Mouse (Mus musculus): ENCODE results near the gene Gpr176. TPM values are rescaled to one million over a fixed set of nuclear protein-coding genes. Genes with fewer than 3 reads are reported as not detected.
A peak's percentile ranks its signal among the peaks of the same experiment; 100 is the strongest.

The Gpr176 gene
- polyA plus RNA-seq (2015; fragmentation: Nextera tagmentation; extraction: Ambion mirVana) = 3.6 and 4.6 TPM in 2 replicates

- Histone ChIP-seq H3K4me1 (replicated peaks) (peaks cover 20% of the 10 kb centered on the region), H3K27ac (replicated peaks) (peak within 1 kb of the TSS; percentile 73), H3K36me3 (no peaks in the 10 kb centered on the region), H3K27me3 (peaks cover 31% of the 10 kb centered on the region), H3K4me2 (peak within 1 kb of the TSS; percentile 84), H3K9ac (peak within 1 kb of the TSS; percentile 70), H3K4me3 (peak within 1 kb of the TSS; percentile 48), H3K9me3 (no peaks in the 10 kb centered on the region)
- under 1% methylated on average over 56 of the region's 59 CpGs for WGBS
- ATAC-seq (ENCODE audit: low read depth) = peak; percentile 89
These were observed at the start of gene Gpr176 for GRCm38 (mm10) chr2:118372901-118373571. Gene Gpr176, minus strand, starts transcription at chr2:118373419.

- Histone ChIP-seq H3K27ac (replicated peaks) (no peak overlapping the region), H3K9me3 (no peaks in the 10 kb centered on the region), H3K27me3 (no peaks in the 10 kb centered on the region), H3K4me1 (replicated peaks) (no peaks in the 10 kb centered on the region), H3K4me3 (no peak overlapping the region), H3K36me3 (peaks cover 36% of the 10 kb centered on the region), H3K4me2 (no peak overlapping the region), H3K9ac (no peak overlapping the region)
- ATAC-seq (ENCODE audit: low read depth) = no peak
- 85% methylated on average over 8 of the region's 8 CpGs for WGBS
These were observed 49.2 kb upstream of the Gpr176 start for GRCm38 (mm10) chr2:118422385-118422784.

- H3K9me3 ChIP-seq = no peaks in the 10 kb centered on the region
- no peaks in the 10 kb centered on the region for H3K27me3 ChIP-seq
- 91% methylated on average over 15 of the region's 15 CpGs for WGBS
- H3K4me2 ChIP-seq = no peak overlapping the region
- H3K4me3 ChIP-seq = no peak overlapping the region
- no peaks in the 10 kb centered on the region for H3K4me1 ChIP-seq (replicated peaks)
- peaks cover 36% of the 10 kb centered on the region for H3K36me3 ChIP-seq
- H3K27ac ChIP-seq (replicated peaks) = no peak overlapping the region
- no peak for ATAC-seq (ENCODE audit: low read depth)
- H3K9ac ChIP-seq = no peak overlapping the region
These were observed 48.7 kb upstream of the Gpr176 start for GRCm38 (mm10) chr2:118421951-118422350.

- Histone ChIP-seq H3K4me1 (replicated peaks) (no peaks in the 10 kb centered on the region), H3K9ac (no peak overlapping the region), H3K4me3 (no peak overlapping the region), H3K9me3 (no peaks in the 10 kb centered on the region), H3K27ac (replicated peaks) (no peak overlapping the region), H3K27me3 (no peaks in the 10 kb centered on the region), H3K4me2 (no peak overlapping the region), H3K36me3 (peaks cover 51% of the 10 kb centered on the region)
- 93% methylated on average over 4 of the region's 4 CpGs for WGBS
- no peak for ATAC-seq (ENCODE audit: low read depth)
These were observed 44.9 kb upstream of the Gpr176 start for GRCm38 (mm10) chr2:118418076-118418475.

- Histone ChIP-seq H3K9me3 (no peaks in the 10 kb centered on the region), H3K27me3 (no peaks in the 10 kb centered on the region), H3K9ac (no peak overlapping the region), H3K27ac (replicated peaks) (no peak overlapping the region), H3K4me2 (no peak overlapping the region), H3K4me3 (no peak overlapping the region), H3K36me3 (peaks cover 59% of the 10 kb centered on the region), H3K4me1 (replicated peaks) (no peaks in the 10 kb centered on the region)
- 92% methylated on average over 6 of the region's 6 CpGs for WGBS
- no peak for ATAC-seq (ENCODE audit: low read depth)
These were observed 42.6 kb upstream of the Gpr176 start for GRCm38 (mm10) chr2:118415601-118416355.

- Histone ChIP-seq H3K9me3 (no peaks in the 10 kb centered on the region), H3K36me3 (peaks cover 56% of the 10 kb centered on the region)
- no peak for ATAC-seq (ENCODE audit: low read depth)
These were observed 39.6 kb upstream of the Gpr176 start for GRCm38 (mm10) chr2:118412821-118413220.

GRCm38 (mm10) chr2:118408336-118408895, 35.2 kb upstream of the Gpr176 start:
- Histone ChIP-seq H3K9me3 (no peaks in the 10 kb centered on the region), H3K4me1 (replicated peaks) (no peaks in the 10 kb centered on the region), H3K4me2 (no peak overlapping the region), H3K27ac (replicated peaks) (no peak overlapping the region), H3K4me3 (no peak overlapping the region), H3K36me3 (peaks cover 33% of the 10 kb centered on the region), H3K27me3 (no peaks in the 10 kb centered on the region), H3K9ac (no peak overlapping the region)
- WGBS = 88% methylated on average over 4 of the region's 4 CpGs
- no peak for ATAC-seq (ENCODE audit: low read depth)

More at GRCm38 (mm10) chr2:118412821-118413220, 39.6 kb upstream of the Gpr176 start:
- H3K9ac ChIP-seq = no peak overlapping the region
- 95% methylated on average over 11 of the region's 11 CpGs for WGBS
- no peaks in the 10 kb centered on the region for H3K4me1 ChIP-seq (replicated peaks)
- no peak overlapping the region for H3K4me2 ChIP-seq
- H3K27me3 ChIP-seq = no peaks in the 10 kb centered on the region
- no peak overlapping the region for H3K27ac ChIP-seq (replicated peaks)
- no peak overlapping the region for H3K4me3 ChIP-seq

GRCm38 (mm10) chr2:118406811-118407210, 33.6 kb upstream of the Gpr176 start:
- H3K4me2 ChIP-seq = no peak overlapping the region
- H3K4me1 ChIP-seq (replicated peaks) = peaks cover 3% of the 10 kb centered on the region
- H3K36me3 ChIP-seq = peaks cover 18% of the 10 kb centered on the region
- no peaks in the 10 kb centered on the region for H3K27me3 ChIP-seq
- H3K9ac ChIP-seq = no peak overlapping the region
- H3K27ac ChIP-seq (replicated peaks) = no peak overlapping the region
- WGBS = 71% methylated on average over 2 of the region's 2 CpGs
- ATAC-seq (ENCODE audit: low read depth) = no peak
- H3K4me3 ChIP-seq = no peak overlapping the region
- H3K9me3 ChIP-seq = no peaks in the 10 kb centered on the region

GRCm38 (mm10) chr2:118405568-118405967, 32.3 kb upstream of the Gpr176 start:
- Histone ChIP-seq H3K4me3 (no peak overlapping the region), H3K9ac (no peak overlapping the region), H3K4me2 (no peak overlapping the region), H3K36me3 (peaks cover 7% of the 10 kb centered on the region), H3K4me1 (replicated peaks) (peaks cover 4% of the 10 kb centered on the region), H3K9me3 (no peaks in the 10 kb centered on the region), H3K27me3 (no peaks in the 10 kb centered on the region), H3K27ac (replicated peaks) (no peak overlapping the region)
- 84% methylated on average over 4 of the region's 4 CpGs for WGBS
- no peak for ATAC-seq (ENCODE audit: low read depth)

- no peak overlapping the region for H3K4me2 ChIP-seq
- H3K9me3 ChIP-seq = no peaks in the 10 kb centered on the region
- no peak overlapping the region for H3K4me3 ChIP-seq
- H3K27me3 ChIP-seq = no peaks in the 10 kb centered on the region
- H3K9ac ChIP-seq = no peak overlapping the region
- peaks cover 4% of the 10 kb centered on the region for H3K4me1 ChIP-seq (replicated peaks)
- H3K36me3 ChIP-seq = peaks cover 6% of the 10 kb centered on the region; the same call in 1 of the 2 replicates
- H3K27ac ChIP-seq (replicated peaks) = no peak overlapping the region
- 0 out of 2 replicates have a peak, but pooled peaks have one; percentile 32 for ATAC-seq (ENCODE audit: low read depth)
- 83% methylated on average over 5 of the region's 5 CpGs for WGBS
These were observed 31.1 kb upstream of the Gpr176 start for GRCm38 (mm10) chr2:118404336-118404735.

- Histone ChIP-seq H3K4me2 (no peak overlapping the region), H3K36me3 (peaks cover 6% of the 10 kb centered on the region; the same call in 1 of the 2 replicates), H3K27me3 (no peaks in the 10 kb centered on the region), H3K9me3 (no peaks in the 10 kb centered on the region), H3K27ac (replicated peaks) (no peak overlapping the region), H3K9ac (no peak overlapping the region), H3K4me3 (no peak overlapping the region), H3K4me1 (replicated peaks) (peaks cover 4% of the 10 kb centered on the region)
- WGBS = 71% methylated on average over 5 of the region's 5 CpGs
- ATAC-seq (ENCODE audit: low read depth) = no peak
These were observed 28.9 kb upstream of the Gpr176 start for GRCm38 (mm10) chr2:118401834-118402727.

Data from neural tube, embryonic 13.5 days (tissue).